Mouse (Mus musculus): Measurements from ENCODE around the gene Glmn. TPM values are rescaled to one million over a fixed set of nuclear protein-coding genes. Genes with fewer than 3 reads are reported as not detected.

Gene Glmn
- polyA plus RNA-seq (2015; fragmentation: Nextera tagmentation; extraction: Ambion mirVana), result 27.4 and 29.7 TPM in 2 replicates

DNA sequence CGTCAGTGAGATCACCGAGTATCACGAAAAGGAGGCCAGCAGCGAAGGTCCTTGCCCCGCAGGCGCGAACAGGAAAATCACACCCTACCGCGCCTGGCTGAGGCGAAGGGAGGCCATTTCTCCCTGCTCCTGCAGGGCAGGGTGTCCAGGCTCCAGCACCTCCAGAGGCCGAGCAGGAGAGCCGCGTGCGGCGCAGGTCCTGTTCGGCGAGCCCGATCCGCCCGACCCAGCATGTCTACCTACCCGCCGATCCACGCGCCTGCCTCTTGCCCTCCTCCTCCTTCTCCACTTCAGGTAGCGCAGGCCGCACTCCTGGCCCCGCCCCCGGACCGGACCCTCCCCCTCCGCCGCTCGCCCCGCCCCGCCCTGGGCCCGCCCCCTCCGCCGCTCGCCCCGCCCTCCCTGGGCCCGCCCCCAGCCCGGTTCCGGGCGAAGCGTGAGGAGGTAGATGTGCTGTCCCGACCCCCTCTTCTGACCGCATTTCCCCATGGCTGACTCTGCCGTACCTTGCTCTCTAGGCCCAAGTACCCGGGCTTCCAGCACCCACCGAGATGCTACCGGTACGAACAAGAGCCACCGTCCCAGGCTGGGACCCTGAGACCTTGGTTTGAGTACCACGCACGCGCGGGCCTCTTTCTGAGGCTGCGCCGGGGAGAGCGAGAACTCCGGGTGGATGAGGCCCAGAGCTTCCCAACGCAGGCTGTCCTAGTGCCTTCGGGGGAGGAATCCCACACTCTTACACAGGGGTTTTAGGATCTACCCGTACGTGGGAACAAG lies at the start of gene Glmn, which contains the start of gene Rpap2:
TSS of gene Glmn (minus strand) at position 588 of the 777 bp plus-strand sequence.
TSS of gene Rpap2 (plus strand) at position 73 of the 777 bp plus-strand sequence.
- peak; percentile 94 for ATAC-seq (ENCODE audit: insufficient number of reproducible peaks, low FRiP score, low TSS enrichment, low read depth)
- H3K27me3 ChIP-seq, result no peaks in the 10 kb centered on the region
- peak within 1 kb of the TSS; percentile 88 for H3K27ac ChIP-seq
- peak within 1 kb of the TSS; percentile 68 for H3K9ac ChIP-seq
- peak within 1 kb of the TSS; percentile 51 for H3K4me2 ChIP-seq
- H3K9me3 ChIP-seq, result no peaks in the 10 kb centered on the region
- peak within 1 kb of the TSS; percentile 81 for H3K4me3 ChIP-seq
- WGBS, result under 1% methylated on average over 47 of the region's 64 CpGs
- peaks cover 15% of the 10 kb centered on the region for H3K36me3 ChIP-seq
- peaks cover 5% of the 10 kb centered on the region for H3K4me1 ChIP-seq

DNA sequence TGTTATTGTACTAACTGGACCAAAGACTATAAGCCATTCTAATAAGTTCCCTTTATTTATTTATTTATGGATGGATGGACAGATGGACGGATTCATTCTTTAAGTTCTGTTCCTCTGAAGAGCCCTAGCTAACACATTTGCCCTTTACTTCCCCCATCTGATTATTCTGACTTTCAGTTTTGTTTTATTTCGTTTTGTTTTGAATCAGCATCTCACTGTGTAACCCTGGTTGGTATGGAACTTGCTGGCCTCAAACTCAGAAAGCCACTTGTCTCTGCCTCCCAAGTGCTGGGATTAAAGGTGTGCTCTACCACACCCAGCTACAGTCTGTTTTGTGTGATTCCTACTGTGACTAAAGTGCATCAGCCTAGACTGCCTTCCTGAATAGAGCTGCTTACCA lies 48.2 kb upstream of the Glmn start:
- H3K27ac ChIP-seq, result no peak overlapping the region
- no peak overlapping the region for H3K9ac ChIP-seq
- no peaks in the 10 kb centered on the region for H3K4me1 ChIP-seq
- no peak overlapping the region for H3K4me3 ChIP-seq
- H3K9me3 ChIP-seq, result no peaks in the 10 kb centered on the region
- ATAC-seq (ENCODE audit: insufficient number of reproducible peaks, low FRiP score, low TSS enrichment, low read depth), result no peak
- no peaks in the 10 kb centered on the region for H3K27me3 ChIP-seq
- 87% methylated on average over 2 of the region's 2 CpGs for WGBS
- peaks cover 23% of the 10 kb centered on the region; the same call in 1 of the 2 replicates for H3K36me3 ChIP-seq
- H3K4me2 ChIP-seq, result no peak overlapping the region

DNA sequence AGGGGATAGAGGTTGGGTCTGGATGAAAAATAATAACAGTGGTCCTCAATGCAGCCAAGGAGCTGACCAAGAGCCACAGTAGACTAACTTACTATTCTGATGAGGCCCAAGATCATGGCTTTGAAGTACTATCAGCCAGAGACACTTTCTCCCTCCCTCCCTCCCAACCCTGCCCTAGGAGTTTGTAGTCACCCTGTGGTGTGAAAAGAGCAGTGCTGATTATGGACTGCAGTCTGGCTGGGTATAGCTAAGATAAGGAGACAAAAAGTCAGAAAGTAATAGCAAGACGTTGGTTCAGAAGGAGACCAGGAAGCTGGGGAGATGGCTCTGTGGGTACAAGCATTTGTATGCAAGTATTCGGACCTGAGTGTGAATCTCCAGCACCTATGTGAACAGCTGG lies 46.9 kb upstream of the Glmn start:
- no peak for ATAC-seq (ENCODE audit: insufficient number of reproducible peaks, low FRiP score, low TSS enrichment, low read depth)
- 87% methylated on average over 2 of the region's 2 CpGs for WGBS

DNA sequence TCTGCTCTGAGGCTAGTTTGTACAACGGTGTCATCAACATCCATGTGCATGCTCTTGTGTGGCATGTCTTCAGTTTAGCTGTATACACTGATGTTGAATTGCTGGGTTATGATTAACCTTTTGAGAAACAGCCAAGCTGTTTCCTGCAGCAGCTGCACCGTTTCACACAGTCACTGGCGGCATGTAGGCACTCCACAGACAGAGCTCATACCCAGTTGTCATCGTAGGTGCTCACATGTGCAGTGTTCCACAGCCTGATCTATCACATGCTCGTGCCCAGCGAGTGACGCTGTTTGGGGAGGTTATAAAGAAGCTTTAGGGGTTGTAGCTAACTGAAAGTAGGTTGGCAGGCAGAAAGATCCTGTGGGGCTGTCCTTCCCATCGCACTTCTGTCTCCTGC lies 40.7 kb upstream of the Glmn start:
- Histone ChIP-seq H3K27ac (no peak overlapping the region), H3K36me3 (peaks cover 12% of the 10 kb centered on the region), H3K9me3 (no peaks in the 10 kb centered on the region), H3K4me3 (no peak overlapping the region), H3K4me1 (no peaks in the 10 kb centered on the region), H3K9ac (no peak overlapping the region), H3K27me3 (no peaks in the 10 kb centered on the region), H3K4me2 (no peak overlapping the region)
- ATAC-seq (ENCODE audit: insufficient number of reproducible peaks, low FRiP score, low TSS enrichment, low read depth), result no peak
- WGBS, result 90% methylated on average over 8 of the region's 8 CpGs

More for the DNA sequence above, 46.9 kb upstream of the Glmn start:
- H3K27me3 ChIP-seq, result no peaks in the 10 kb centered on the region
- peaks cover 23% of the 10 kb centered on the region; the same call in 1 of the 2 replicates for H3K36me3 ChIP-seq
- H3K4me1 ChIP-seq, result no peaks in the 10 kb centered on the region
- no peaks in the 10 kb centered on the region for H3K9me3 ChIP-seq
- H3K27ac ChIP-seq, result no peak overlapping the region
- no peak overlapping the region for H3K9ac ChIP-seq
- H3K4me3 ChIP-seq, result no peak overlapping the region
- no peak overlapping the region for H3K4me2 ChIP-seq

DNA sequence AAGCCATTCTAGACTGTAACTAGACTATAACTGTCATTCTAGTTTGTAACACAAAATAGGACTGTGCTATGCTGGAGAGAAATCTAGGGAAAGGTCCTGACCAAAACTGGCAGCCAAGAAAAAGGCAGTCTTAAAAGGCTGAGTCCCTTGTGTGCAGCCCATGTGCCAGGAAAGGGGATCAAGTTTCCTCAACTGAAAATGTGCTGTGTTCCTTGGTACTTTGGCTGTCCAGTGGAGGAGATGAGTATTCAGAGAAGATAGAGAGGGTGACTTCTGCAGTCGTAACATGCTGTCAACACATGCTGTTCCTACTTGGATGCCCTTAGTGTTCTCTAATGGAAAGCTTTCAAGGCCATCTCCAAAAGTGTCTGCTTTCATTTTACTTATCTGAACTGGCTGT lies 39.4 kb upstream of the Glmn start:
- H3K27ac ChIP-seq, result no peak overlapping the region
- ATAC-seq (ENCODE audit: insufficient number of reproducible peaks, low FRiP score, low TSS enrichment, low read depth), result no peak
- no peak overlapping the region for H3K4me3 ChIP-seq
- H3K4me2 ChIP-seq, result no peak overlapping the region
- H3K9ac ChIP-seq, result no peak overlapping the region
- H3K9me3 ChIP-seq, result no peaks in the 10 kb centered on the region
- H3K36me3 ChIP-seq, result peaks cover 8% of the 10 kb centered on the region
- H3K27me3 ChIP-seq, result no peaks in the 10 kb centered on the region
- WGBS, result 96% methylated on average over 1 of the region's 1 CpGs
- no peaks in the 10 kb centered on the region for H3K4me1 ChIP-seq

DNA sequence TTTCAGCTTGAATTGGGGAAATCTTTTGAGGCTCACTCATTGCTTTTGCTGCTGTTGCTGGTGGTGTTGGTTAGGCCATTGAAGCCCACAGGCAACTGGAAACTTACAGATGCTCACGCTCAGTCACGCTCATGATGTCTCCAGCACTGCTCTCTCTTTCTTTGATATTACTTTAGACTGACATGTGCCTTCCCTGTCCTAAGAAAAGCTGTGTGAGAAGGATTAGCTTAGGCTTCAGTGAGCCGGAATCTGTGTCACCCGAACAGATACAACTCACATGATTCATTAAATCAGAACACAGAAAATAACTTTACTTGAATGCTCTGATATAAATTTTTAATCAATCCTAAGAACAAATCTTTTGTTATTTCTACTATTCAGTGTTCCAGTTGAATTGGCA lies 36.0 kb upstream of the Glmn start:
- 91% methylated on average over 4 of the region's 4 CpGs for WGBS
- Histone ChIP-seq H3K27me3 (no peaks in the 10 kb centered on the region), H3K4me1 (no peaks in the 10 kb centered on the region), H3K4me3 (no peak overlapping the region), H3K27ac (no peak overlapping the region), H3K9me3 (no peaks in the 10 kb centered on the region), H3K36me3 (peaks cover 19% of the 10 kb centered on the region), H3K4me2 (no peak overlapping the region), H3K9ac (no peak overlapping the region)
- ATAC-seq (ENCODE audit: insufficient number of reproducible peaks, low FRiP score, low TSS enrichment, low read depth), result no peak

DNA sequence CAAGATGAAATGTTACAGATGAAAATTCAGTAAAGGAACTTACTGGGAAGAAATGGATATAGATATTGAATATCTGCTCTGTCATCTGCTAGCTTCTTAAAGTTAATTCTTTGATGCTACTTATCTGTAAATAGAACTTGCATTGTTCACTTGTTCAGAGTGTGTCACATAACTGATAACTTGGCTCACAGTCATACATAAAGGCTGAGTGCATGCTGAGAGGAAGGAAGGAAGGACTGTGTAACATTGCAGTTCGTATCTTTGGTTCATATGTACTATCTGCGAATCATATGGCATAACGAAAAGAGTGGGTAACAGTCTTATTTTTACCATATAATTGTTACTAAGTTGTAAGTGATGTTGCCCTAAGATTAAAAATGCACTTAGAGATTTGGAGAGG lies 23.6 kb upstream of the Glmn start:
- Histone ChIP-seq H3K4me2 (no peak overlapping the region), H3K27ac (no peak overlapping the region), H3K4me1 (no peaks in the 10 kb centered on the region), H3K9me3 (no peaks in the 10 kb centered on the region), H3K36me3 (peaks cover 43% of the 10 kb centered on the region), H3K9ac (no peak overlapping the region), H3K27me3 (no peaks in the 10 kb centered on the region), H3K4me3 (no peak overlapping the region)
- no peak for ATAC-seq (ENCODE audit: insufficient number of reproducible peaks, low FRiP score, low TSS enrichment, low read depth)
- 89% methylated on average over 3 of the region's 3 CpGs for WGBS

DNA sequence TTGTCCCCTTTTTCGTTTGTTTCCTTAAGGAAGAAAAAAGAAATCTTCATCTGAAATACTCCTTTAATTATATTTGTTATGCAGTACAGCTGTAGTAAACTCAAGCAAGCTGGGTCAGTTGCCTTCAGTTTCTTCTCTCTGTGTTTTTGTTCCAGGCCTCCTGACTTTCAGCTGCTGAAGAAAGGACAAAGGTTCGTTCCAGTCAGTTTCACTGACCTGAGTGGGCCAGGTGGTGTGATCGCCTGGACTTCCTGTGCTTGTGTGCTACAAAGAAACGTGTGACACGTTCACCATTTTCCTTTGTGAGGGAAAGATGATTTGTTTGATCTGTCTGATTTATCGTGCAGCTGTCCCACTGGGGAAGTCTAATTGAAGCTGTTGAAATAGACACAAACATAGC lies 20.3 kb upstream of the Glmn start:
- Histone ChIP-seq H3K27me3 (no peaks in the 10 kb centered on the region), H3K4me1 (no peaks in the 10 kb centered on the region), H3K4me2 (no peak overlapping the region), H3K27ac (no peak overlapping the region), H3K36me3 (peaks cover 43% of the 10 kb centered on the region), H3K9ac (no peak overlapping the region), H3K9me3 (no peaks in the 10 kb centered on the region), H3K4me3 (no peak overlapping the region)
- no peak for ATAC-seq (ENCODE audit: insufficient number of reproducible peaks, low FRiP score, low TSS enrichment, low read depth)
- WGBS, result 87% methylated on average over 6 of the region's 6 CpGs

DNA sequence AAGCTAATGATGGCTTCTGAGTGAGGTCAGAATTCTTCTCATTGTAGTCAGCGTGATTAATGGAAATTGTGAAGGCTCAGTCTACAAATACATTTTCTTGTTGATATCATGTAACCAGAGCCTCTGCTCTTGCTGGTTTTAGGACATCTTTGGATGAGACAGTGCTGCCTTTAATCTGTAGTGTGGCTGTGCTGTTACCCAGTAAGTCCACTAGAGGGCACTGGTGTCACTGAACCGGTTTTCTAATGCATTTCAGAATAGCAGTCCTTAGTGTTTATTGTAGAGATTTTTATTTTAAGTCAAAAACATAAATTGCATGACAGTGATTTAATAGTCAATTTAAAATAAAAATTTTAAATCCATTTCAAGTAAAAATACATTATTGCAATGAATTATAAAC lies 13.5 kb upstream of the Glmn start:
- no peak overlapping the region for H3K4me2 ChIP-seq
- ATAC-seq (ENCODE audit: insufficient number of reproducible peaks, low FRiP score, low TSS enrichment, low read depth), result no peak
- no peaks in the 10 kb centered on the region for H3K27me3 ChIP-seq
- 4% methylated on average over 2 of the region's 2 CpGs for WGBS
- no peak overlapping the region for H3K27ac ChIP-seq
- H3K4me3 ChIP-seq, result no peak overlapping the region
- no peaks in the 10 kb centered on the region for H3K9me3 ChIP-seq
- no peaks in the 10 kb centered on the region for H3K4me1 ChIP-seq
- H3K36me3 ChIP-seq, result peaks cover 32% of the 10 kb centered on the region
- H3K9ac ChIP-seq, result no peak overlapping the region

DNA sequence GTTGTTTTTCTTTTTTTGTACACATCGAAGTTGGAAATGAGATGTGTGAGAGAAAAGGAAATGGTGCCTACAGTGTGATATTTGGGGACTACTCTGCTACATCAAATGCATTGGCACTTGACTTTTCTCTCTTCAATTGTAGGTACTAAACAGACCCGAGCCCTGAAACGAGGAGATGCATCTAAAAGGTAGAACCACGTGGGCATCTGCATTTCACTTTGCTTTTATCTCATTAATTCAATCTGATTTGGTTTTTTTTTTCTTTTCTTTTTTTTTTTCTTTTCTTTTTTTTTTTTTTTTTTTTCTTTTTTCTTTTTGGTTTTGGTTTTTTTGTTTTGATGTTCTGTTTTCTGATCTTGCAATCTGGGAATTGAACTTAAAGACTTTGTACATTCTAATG lies 692 bp upstream of the Glmn start:
- ATAC-seq (ENCODE audit: insufficient number of reproducible peaks, low FRiP score, low TSS enrichment, low read depth), result no peak
- Histone ChIP-seq H3K4me2 (peak overlapping the region; percentile 51), H3K9ac (peak overlapping the region; percentile 35; the same call in 1 of the 2 replicates), H3K4me3 (peak overlapping the region; percentile 81), H3K27ac (peak overlapping the region; percentile 88; the same call in 1 of the 2 replicates), H3K27me3 (no peaks in the 10 kb centered on the region), H3K9me3 (no peaks in the 10 kb centered on the region), H3K36me3 (peaks cover 16% of the 10 kb centered on the region), H3K4me1 (peaks cover 5% of the 10 kb centered on the region)
- 22% methylated on average over 4 of the region's 4 CpGs for WGBS

DNA sequence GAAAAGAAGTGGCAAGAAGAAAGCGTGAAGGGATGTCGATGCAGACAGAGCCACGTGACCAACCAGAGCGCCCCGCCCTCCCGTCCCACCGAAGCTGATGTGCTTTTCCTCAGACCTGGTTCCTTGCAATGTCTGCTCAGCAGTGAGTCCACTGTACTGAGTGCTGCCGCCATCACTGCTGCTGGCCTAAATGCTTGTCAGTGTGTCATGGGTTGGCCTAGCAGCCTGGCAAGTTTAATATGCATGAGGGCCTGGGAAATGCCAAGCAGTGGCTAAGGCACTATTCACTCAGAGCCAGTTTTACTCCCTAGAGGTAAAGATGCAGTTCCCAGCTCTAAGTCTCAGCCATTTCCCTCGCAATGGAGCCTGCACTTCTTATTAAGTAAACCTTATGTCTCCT lies 28.5 kb downstream of the Glmn start:
- WGBS, result 97% methylated on average over 9 of the region's 9 CpGs
- Histone ChIP-seq H3K4me2 (no peak overlapping the region), H3K9ac (no peak overlapping the region), H3K4me3 (no peak overlapping the region), H3K27me3 (no peaks in the 10 kb centered on the region), H3K9me3 (no peaks in the 10 kb centered on the region), H3K4me1 (no peaks in the 10 kb centered on the region), H3K27ac (no peak overlapping the region), H3K36me3 (peaks cover 51% of the 10 kb centered on the region)
- ATAC-seq (ENCODE audit: insufficient number of reproducible peaks, low FRiP score, low TSS enrichment, low read depth), result no peak

DNA sequence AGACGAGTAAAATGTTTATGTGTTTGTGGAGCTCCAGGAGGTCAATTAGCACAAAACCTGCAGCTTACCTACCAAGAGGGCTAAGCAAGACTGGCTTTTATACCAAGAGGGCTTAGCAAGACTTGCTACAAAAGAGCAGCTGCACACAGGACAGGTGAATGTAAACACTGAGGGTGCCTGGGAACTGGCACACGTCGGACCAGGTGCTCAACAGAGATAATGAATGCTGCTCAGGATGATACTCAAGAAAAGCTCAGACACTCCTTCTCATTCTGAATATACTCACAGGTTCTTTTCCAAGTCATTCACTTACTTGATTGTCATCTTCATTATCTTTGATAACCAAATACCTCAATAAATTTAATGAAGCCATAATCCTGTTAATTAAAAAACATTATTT lies 40.7 kb downstream of the Glmn start:
- Histone ChIP-seq H3K9me3 (no peaks in the 10 kb centered on the region), H3K4me1 (no peaks in the 10 kb centered on the region), H3K36me3 (peaks cover 59% of the 10 kb centered on the region), H3K4me2 (no peak overlapping the region), H3K9ac (no peak overlapping the region), H3K27ac (no peak overlapping the region), H3K27me3 (no peaks in the 10 kb centered on the region), H3K4me3 (no peak overlapping the region)
- 76% methylated on average over 3 of the region's 3 CpGs for WGBS
- ATAC-seq (ENCODE audit: insufficient number of reproducible peaks, low FRiP score, low TSS enrichment, low read depth), result no peak

All from limb, embryonic 15.5 days (tissue).